In genomic region chr3:120473645-120474038, GRCm38 (mm10) we compare ENCODE assay signal across 8 mouse cellular contexts.
DNase-seq lines count a peak whose midpoint lies in the region; ATAC-seq lines count a peak whose summit lies in the region.

No protein-coding gene starts in this region.

- H3K36me3 ChIP-seq in forebrain, embryonic 15.5 days = no peaks in the 10 kb centered on the region
- no peaks in the 10 kb centered on the region for H3K36me3 ChIP-seq in hindbrain, embryonic 14.5 days (replicated peaks; ENCODE audit: control insufficient read depth, insufficient read depth)

- WGBS in forebrain, embryonic 15.5 days = 17% methylated on average over 2 of the region's 2 CpGs
- WGBS in hindbrain, embryonic 14.5 days = 56% methylated on average over 2 of the region's 2 CpGs

- H3K4me2 ChIP-seq in forebrain, embryonic 15.5 days (replicated peaks) = no peak overlapping the region
- no peak overlapping the region for H3K4me2 ChIP-seq in hindbrain, embryonic 14.5 days (replicated peaks)

- peak overlapping the region; percentile 76 for H3K27ac ChIP-seq in forebrain, embryonic 15.5 days (replicated peaks)
- peak overlapping the region; percentile 56 for H3K27ac ChIP-seq in hindbrain, embryonic 14.5 days

- intact Hi-C loops in gastrocnemius, postnatal 14 days (cut with DNase I; ENCODE audit: low total_unique reads) = no loop called here
- intact Hi-C loops in left cerebral cortex, postnatal 25 days (cut with DNase I) = no loop called here

- no peak overlapping the region for H3K9ac ChIP-seq in forebrain, embryonic 15.5 days (replicated peaks)
- no peak overlapping the region for H3K9ac ChIP-seq in hindbrain, embryonic 14.5 days

- no peak overlapping the region for H3K4me3 ChIP-seq in forebrain, embryonic 15.5 days
- H3K4me3 ChIP-seq in hindbrain, embryonic 14.5 days (replicated peaks; ENCODE audit: low read length) = no peak overlapping the region

- H3K9me3 ChIP-seq in forebrain, embryonic 15.5 days = no peaks in the 10 kb centered on the region
- no peaks in the 10 kb centered on the region for H3K9me3 ChIP-seq in hindbrain, embryonic 14.5 days (ENCODE audit: control insufficient read depth, low read length)

- ATAC-seq in forebrain, embryonic 15.5 days (replicated peaks) = peak; percentile 81
- peak; percentile 87 for ATAC-seq in hindbrain, embryonic 14.5 days (ENCODE audit: low FRiP score)
- ATAC-seq in megakaryocyte, adult 5-6 weeks (ENCODE audit: poor library complexity, severe bottlenecking) = no peak

- peak; percentile 0 for DNase-seq in gastrocnemius, adult 18-20 months (ENCODE audit: low spot score)
- no peak for DNase-seq in gastrocnemius, postnatal 14 days
- DNase-seq in brain, adult 2 months (ENCODE audit: low read depth, low spot score) = peak; percentile 89
- peak; percentile 82 for DNase-seq in hindbrain, embryonic 14.5 days (ENCODE audit: low spot score)
- peak; percentile 48 to 83 for DNase-seq in left cerebral cortex, postnatal 25 days (ENCODE audit: low spot score in 2 of 2)
- DNase-seq in retina, postnatal 1 day = peak; percentile 55

- H3K27me3 ChIP-seq in forebrain, embryonic 15.5 days = no peaks in the 10 kb centered on the region
- H3K27me3 ChIP-seq in hindbrain, embryonic 14.5 days (ENCODE audit: control insufficient read depth, insufficient read depth, low read length) = no peaks in the 10 kb centered on the region

- H3K4me1 ChIP-seq in forebrain, embryonic 15.5 days = peaks cover 20% of the 10 kb centered on the region
- peaks cover 22% of the 10 kb centered on the region for H3K4me1 ChIP-seq in hindbrain, embryonic 14.5 days (replicated peaks; ENCODE audit: control insufficient read depth, insufficient read depth, low read length)
